Mouse (Mus musculus) R1 (cell line): ENCODE results near the gene Tmem87b.

Experiments
- DNase-seq: peaks from one replicate; pipeline ENCODE4 v3.0.0-alpha.2; 2018; ENCODE audit warnings: low read depth, low spot score

Gene Tmem87b

GRCm38 (mm10) chr2:128817786-128818681, at the start of gene Tmem87b:
Gene Tmem87b, plus strand, starts transcription at chr2:128818118.
- DNase-seq: peak; percentile 98

DNA sequence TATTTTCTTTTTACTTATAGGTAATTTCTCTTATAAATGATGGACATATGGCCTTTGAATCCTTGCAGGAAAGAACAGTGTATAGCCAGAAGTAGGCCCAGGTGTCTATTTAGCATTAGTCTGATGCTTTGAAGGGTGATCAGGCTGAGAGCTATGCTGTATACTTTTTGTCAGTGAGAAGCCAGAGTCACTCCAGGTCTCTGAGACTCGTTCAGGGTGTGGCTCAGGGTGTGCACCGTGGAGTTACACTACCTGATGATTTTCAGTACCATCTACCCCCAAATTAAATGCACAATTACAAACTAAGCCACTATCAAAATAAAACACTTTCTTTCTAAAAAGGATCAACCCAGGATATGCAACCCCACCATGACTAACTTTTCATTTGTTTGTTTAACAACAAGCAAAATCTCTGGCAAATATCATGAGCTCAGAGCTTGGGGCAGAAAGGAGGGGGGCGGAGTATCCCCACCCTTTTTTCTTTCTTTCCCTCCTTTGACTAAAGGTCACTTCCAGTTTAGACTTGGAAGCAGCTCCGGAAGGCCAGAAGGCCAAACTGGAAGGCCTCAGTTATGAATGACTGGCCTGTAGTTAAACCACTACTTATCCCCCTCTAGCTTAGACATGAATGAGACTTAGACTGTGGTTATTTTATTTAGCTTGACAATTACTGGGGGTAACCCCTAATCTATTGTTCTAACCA, 49.2 kb upstream of the Tmem87b start:
- no peak for DNase-seq

DNA sequence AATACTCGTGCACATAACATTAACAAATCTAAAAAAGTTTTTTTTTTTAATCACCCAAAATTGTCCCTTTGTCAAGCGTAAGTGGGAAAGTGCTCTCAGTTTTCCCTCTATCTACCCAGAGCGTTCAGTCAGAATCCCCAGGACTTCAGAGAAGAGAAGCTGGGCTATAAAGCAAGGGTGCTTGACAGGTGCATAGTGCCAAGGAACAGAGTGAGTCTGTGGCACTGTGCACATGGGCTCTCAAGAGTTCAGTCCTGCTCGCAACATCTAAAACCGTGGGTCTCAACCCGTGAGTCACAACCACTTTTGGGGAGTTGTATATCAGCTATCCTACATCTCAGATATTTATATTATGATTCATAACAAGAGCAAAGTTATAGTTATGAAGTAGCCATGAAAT, 47.4 kb upstream of the Tmem87b start:
- no peak for DNase-seq

GRCm38 (mm10) chr2:128771048-128771447, 46.9 kb upstream of the Tmem87b start:
- DNase-seq: no peak

DNA sequence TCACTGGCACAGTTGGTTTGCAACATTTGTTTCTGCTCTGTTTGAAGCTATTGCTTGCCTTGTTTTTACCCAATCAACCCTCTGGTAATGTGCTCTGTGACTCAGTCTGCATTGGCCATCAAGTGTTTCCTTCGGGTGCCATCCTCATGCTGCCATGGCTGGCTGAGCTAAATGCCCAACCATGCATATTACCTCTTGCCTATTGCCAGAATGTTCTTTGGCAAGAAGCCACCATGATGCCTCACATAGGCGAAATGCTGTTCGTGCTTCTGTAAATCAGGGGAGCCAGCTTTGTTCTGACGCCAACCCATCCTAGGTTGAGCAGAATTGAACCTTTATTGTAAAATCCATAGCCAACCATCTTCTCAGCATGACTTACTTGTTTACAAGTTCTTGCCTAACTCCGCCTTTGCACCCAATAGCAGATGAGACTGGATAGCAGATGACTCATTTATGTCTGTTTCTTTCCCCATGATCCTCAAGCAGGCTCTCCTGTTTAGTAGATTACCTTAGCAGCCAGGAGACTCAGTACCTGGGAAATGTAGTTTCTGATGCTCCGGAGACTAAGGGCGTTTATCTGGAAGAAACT, 46.1 kb upstream of the Tmem87b start:
- no peak for DNase-seq

DNA sequence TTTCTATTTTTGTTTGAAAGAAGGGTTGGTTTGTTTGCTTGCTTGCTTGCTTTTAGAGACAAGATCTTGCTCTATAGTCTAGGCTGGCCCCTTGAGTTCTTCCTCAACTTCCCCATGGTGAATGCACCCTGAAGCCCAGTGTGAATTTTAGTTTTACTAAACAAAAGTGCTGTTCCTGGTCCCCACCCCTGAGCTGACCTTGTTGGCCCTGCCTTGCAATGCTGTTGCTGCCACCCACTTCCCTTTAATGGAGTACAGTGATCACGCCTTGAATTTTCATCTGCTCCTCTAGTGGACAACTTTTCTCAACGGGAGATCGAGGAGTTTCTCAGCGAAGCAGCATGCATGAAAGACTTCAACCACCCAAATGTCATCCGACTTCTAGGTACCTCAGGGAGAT, 35.7 kb upstream of the Tmem87b start:
- DNase-seq: no peak

DNA sequence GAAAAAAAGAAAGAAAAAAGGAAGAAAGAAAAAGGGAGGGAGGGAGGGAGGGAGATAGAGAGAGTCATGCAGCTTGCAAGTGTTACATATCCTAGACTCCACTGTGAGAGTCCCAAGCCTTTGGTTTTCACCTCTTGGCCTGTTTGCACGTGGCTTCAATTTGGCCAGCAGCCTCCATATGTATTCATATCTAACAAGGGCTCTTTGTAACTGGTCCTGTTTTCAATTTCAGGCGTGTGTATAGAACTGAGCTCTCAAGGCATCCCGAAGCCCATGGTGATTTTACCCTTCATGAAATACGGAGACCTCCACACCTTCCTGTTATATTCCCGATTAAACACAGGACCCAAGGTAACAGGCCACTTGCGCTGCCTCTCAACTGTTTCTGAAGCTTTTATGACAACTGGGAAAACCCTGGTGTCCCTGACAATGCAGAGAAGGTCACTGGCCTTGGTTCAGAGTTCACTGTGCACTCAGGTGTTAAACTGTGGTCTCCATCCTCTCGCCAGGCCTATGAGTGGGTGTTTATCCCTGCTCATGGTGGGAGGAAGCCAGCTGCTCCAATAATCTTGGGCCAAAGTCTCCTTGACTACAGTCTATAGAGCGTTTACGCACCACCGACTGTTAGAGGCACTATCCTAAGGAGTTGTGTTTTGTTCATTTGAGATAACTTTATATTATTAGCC, 34.1 kb upstream of the Tmem87b start:
- no peak for DNase-seq

- no peak for DNase-seq
Measured at GRCm38 (mm10) chr2:128784814-128785213, 33.1 kb upstream of the Tmem87b start.

GRCm38 (mm10) chr2:128786341-128786740, 31.6 kb upstream of the Tmem87b start:
- DNase-seq: no peak

GRCm38 (mm10) chr2:128786795-128787194, 31.1 kb upstream of the Tmem87b start:
- DNase-seq: no peak

DNA sequence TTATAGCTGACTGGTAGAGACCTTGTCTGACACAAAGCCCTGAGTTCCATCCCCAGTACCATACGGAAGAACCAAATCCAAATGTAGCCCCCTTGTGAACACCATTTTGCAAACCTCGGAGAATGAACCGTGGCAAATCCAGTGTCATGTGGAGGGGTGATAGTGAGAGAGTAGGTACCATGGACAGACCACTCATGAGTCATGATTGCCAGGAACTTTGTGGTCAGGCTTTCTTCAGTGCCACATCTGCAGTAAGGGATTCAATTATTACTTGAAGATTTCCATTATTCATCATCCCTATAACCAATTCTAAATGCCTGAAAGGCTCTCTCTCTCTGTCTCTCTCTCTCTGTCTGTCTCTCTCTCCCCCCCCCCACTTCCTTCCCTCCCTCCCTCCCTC, 30.1 kb upstream of the Tmem87b start:
- no peak for DNase-seq

DNA sequence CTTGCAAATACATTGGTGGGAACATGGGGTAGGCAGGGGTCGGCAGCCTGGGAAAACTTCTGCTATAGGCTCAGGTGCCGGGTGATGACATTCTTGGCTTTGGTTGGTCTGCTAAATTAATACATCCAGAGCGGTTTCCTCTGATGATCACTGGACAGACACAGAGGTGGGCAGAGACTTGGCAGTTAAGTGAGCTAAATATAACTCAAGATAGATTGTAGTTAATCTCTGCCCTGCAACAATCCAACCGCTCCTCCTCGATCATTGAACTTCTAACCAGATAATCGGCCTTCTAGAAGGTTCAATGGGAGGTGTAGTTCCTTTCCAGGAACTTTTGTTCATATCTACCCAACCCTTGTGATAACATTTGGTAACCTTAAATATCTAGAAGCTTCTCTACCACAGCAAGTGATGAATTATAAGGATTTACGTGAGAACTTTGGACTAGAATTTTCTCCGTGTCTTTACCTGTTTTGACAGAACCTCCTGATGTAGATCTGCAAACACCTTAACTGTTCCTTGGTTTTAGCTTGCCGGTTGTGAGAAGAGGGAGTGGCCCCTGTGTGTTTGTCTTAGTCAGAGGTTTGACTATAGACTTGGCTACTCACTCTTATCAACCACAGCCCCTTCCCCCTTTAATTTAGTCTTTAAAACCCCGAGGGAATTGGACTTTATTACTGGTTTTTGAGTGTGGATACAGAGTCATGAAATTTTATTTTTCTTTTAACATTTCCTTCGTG, 26.9 kb upstream of the Tmem87b start:
- no peak for DNase-seq

GRCm38 (mm10) chr2:128793958-128794357, 24.0 kb upstream of the Tmem87b start:
- no peak for DNase-seq

DNA sequence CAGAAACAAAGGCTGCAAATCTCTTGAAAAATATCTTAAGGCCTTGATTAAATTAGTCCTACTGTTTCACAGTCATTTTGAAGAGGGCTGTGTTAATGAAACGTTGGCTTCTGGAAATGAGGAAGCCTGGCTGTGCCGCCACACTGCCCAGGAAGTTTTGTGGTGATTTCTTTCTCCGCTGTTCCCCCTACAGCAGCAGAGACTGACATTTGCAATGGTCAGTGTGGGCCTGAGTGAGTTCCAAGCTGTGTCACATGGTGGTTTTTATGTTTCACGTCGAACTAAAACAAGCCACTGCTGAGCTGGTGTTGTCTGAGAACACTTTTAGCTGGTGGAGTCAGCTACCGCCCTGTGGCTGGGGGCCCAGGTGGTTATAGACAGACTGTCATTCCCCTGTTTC, 21.5 kb upstream of the Tmem87b start:
- DNase-seq: no peak

- no peak for DNase-seq
Measured at GRCm38 (mm10) chr2:128803441-128803840, 14.5 kb upstream of the Tmem87b start.

DNA sequence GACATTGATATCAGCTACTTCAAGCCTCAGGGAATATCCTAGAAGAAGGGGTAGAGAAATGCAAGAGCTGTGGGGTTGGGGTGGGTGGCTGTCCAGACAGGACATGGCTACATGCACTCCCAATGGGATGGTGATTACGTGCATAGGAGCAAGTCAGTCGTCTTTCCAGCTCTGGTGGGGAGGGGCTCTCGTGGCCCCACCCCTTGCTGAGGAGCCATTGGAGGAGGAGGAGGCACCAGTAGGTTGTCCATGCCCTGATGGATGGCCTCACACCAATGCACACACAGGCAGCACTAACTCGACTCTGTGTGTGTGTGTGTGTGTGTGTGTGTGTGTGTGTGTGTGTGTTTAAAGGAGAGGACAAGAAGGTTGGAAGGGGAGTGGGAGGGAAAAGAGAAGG, 12.6 kb upstream of the Tmem87b start:
- DNase-seq: peak; percentile 55

GRCm38 (mm10) chr2:128806561-128806960, 11.4 kb upstream of the Tmem87b start:
- DNase-seq: no peak

GRCm38 (mm10) chr2:128812761-128813160, 5.2 kb upstream of the Tmem87b start:
- DNase-seq: peak; percentile 82

DNA sequence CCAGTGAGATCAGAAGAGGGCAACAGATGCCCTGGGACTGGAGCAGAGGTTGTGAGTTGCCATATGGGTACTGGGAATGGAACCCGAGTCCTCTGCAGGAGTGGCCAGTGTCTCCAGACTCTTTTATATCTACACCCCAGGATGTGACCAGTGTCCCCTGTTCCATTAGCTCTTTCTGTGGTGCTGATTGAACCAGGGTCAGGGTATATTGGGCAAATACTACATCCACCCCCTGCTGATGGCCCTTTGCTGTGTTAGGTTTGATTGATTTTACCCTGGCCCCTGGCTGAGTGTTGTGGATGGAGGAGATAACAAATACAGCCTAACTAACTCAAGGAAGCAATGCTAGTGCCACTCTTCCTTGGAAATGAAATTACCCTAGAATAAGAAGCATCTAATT, 1.6 kb upstream of the Tmem87b start:
- no peak for DNase-seq

- no peak for DNase-seq
Measured at GRCm38 (mm10) chr2:128816916-128817315, 1.0 kb upstream of the Tmem87b start.

DNA sequence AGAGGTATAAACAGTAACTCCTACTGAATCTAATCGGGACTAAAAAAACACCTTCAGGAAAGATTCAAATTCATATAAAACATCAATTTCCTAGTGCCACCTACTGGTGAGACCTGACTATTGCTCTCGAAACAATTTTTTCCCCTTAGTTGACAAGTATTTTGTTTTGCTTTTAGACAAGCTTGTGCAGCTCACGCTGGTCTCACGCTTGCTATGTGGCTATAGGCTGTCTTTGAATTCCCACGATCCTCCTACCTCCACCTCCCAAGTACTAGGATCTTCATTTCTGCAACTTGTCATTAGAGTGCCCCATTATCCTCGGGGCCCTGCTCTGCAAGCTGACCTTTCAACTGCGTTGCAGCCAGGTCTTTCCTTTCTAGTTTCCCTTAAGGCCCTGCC, 532 bp upstream of the Tmem87b start:
- no peak for DNase-seq
